Mouse (Mus musculus) left cerebral cortex, postnatal 36 days (tissue): ENCODE results near the gene Rabggta. TPM values are rescaled to one million over a fixed set of nuclear protein-coding genes. Genes with fewer than 3 reads are reported as not detected.
A peak's percentile ranks its signal among the peaks of the same experiment; 100 is the strongest.

Experiments used
- DNase-seq, 2 experiments: peaks; one replicate each; pipeline ENCODE4 v3.0.0; 2021 to 2022; ENCODE audit warnings: low spot score in 2 of 2, mixed read lengths in 1 of 2
- intact Hi-C: fragments of 180-260 bp; cut with DNase I; formaldehyde crosslinking; loops from one replicate; pipeline ENCODE4 v1.15.1; 2025
- total RNA-seq, 2 experiments: library from RNA; stranded (reverse); gene quantifications; 2 replicates each; pipeline ENCODE4 v1.2.3; 2021

Rabggta gene
- total RNA-seq, 2 experiments from 2014 or later = 50.6 to 50.9 TPM

DNA sequence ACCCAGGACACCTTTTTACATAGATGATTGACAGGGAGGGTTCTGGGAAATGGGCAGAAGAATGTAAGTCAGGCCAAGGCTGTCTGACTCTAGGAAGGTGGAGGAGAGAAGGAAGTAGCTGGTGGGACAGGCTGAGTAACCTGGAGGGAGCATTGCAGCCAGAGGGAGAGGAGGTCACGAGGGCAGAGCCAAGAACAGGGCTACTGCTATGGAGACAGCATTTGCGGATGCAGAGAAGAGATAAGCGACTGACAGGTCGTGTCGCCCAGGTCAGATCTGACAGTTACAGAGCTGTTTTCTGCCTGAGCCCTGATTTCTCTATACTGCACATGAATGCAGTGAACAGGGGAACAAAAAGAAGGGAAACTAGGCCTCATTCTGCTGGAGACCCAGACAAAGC, 14.7 kb downstream of the Rabggta start:
- intact Hi-C loops = no loop called here

DNA sequence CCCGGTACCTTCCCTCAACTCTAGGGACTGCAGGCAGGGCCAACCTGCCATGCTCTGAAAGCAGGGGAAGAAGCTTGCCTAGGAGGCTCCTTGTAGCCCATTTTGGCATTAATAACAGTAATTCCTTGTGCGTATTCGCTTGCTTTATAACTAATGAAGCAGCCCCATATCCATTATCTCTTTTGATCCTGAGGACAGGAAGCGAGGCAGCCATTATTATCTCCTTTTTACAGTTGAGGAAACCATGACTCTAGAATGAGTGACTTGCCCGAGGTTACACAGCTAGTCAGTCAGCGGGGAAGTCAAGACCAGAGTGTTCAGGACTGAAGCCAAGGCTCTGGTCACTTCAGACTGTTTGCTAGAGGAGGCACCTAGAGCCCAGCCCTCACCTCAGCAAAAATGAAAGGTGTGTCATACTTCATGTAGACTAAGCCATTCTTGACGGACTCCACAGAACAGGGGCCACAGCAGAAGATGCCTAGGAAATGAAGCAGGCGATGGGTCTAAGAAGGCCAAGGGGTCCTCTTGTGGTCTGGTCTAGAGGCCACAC, 15.9 kb downstream of the Rabggta start:
- no peak for DNase-seq

More for the DNA sequence above, 14.7 kb downstream of the Rabggta start:
- no peak for DNase-seq

GRCm38 (mm10) chr14:55702761-55703160, 19.3 kb downstream of the Rabggta start:
- no peak for DNase-seq
- intact Hi-C loops = no loop called here

More for the DNA sequence above, 15.9 kb downstream of the Rabggta start:
- intact Hi-C loops = no loop called here

- intact Hi-C loops = no loop called here
- no peak for DNase-seq
These were observed 20.9 kb downstream of the Rabggta start for GRCm38 (mm10) chr14:55701131-55701530.

DNA sequence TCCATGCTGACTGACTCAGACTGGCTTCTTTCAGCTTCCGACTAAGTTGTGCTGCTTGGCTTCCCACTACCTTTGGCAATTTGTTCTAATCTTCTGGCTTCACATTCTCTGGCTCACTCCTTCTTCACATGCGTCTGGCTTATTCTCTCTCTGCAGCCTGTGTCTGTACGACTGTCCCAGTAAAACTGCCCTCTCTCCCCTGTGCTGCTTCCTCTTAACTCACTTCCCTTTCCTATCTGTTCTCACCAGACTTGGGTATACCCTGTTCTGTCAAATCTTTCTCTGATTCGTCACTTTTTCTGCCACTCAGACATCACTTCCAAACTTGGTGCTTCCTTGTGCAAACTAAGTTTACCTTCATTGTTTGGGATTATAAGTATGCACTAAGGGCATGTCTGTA, 24.8 kb downstream of the Rabggta start:
- no peak for DNase-seq
- intact Hi-C loops = no loop called here

DNA sequence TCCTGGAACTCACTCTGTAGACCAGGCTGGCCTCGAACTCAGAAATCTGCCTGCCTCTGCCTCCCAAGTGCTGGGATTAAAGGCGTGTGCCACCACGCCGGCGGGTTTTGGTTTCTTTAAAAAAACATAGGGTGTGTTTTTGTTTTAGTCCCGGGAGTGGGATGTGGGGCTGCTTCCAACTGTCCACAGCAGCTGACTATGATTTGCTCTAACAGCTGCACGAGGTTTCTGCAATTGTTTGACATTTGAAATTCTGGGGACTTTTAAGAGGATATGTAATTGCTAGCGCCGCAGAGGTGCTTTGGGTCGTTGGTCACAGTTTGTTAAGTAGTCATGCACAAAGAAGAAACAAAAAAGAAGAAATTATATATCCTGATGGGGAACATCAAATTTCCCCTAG, 32.6 kb downstream of the Rabggta start:
- intact Hi-C loops = no loop called here
- DNase-seq = no peak

- no peak for DNase-seq
- intact Hi-C loops = loop anchor here (1.0 to 2.0 kb wide), 2 partner anchors 41 to 63 kb away; partner anchors contain the start of genes Dhrs1, Nop9 and Rabggta
These were observed 40.0 kb downstream of the Rabggta start for GRCm38 (mm10) chr14:55682118-55682493.

DNA sequence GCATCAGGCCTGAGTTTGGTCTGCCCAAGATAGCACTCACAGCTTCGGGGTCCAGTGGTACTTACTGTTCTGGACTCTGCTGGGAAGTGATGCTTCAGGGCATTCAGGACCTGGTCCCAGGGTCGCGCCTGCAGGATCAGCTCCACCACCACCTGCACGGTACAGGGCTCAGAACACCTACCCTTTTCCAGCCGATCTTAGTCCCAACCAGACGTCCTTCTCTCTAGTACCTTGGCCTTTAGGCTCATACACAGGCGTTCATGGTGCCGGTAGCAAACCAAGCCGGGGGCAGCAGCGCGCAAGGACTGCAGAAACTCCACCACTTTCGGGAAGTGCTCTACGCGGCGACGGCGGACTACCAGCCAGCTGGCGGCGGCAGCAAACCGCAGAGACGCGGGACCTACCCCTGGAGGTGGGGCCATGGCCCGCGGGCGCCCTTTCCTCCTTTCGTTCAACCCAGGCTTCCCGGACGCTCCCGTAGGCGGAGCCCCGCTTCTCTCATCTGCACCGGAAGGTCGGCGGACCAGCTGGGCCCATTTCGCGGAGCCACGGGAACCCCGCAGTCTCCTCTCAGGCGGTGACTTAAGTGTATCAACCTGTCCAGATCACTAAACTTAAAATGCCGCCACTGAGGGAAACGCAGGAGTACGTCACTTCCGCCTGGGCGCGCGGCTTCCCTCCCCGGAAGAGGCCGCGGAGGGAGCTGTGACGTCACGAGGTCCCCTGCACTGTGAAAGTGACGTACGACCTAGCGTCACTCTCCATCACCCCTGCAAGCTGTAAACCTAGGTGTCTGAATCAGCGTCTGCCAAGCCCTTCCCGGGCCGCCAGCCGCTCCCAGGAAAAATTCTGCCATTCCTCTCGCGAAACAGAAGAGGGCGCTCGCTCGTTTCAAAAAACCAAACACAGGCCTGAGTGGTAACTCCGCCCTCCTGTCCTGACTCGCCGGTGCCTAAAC, 40.6 kb downstream of the Rabggta start, which contains the start of gene Tinf2:
Tinf2 (minus strand) TSS at position 661 of the 958 bp plus-strand sequence.
- DNase-seq = peak; percentile 94 to 95
- intact Hi-C loops = loop anchor here (1.0 to 2.0 kb wide), 2 partner anchors 41 to 64 kb away; partner anchors contain the start of genes Dhrs1, Nop9 and Rabggta

DNA sequence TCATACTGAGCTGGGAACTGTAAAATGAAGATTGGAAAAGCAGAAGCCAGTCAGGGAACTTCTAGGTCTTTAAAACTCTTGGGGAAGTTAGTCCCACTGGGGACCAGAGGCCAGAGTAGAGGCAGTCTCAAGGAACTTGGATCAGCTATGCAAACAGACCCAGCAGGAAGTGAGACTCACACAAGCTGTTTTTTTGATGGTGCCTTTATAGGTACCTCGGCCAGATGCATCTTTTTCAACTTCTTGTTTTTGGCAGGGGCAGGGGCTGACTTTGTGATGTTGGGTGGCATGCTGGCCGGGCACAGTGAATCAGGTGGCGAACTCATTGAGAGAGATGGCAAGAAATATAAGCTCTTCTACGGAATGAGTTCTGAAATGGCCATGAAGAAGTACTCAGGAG, 44.4 kb downstream of the Rabggta start:
- DNase-seq = no peak
- intact Hi-C loops = no loop called here

GRCm38 (mm10) chr14:55672741-55673060, 49.4 kb downstream of the Rabggta start:
- intact Hi-C loops = no loop called here

DNA sequence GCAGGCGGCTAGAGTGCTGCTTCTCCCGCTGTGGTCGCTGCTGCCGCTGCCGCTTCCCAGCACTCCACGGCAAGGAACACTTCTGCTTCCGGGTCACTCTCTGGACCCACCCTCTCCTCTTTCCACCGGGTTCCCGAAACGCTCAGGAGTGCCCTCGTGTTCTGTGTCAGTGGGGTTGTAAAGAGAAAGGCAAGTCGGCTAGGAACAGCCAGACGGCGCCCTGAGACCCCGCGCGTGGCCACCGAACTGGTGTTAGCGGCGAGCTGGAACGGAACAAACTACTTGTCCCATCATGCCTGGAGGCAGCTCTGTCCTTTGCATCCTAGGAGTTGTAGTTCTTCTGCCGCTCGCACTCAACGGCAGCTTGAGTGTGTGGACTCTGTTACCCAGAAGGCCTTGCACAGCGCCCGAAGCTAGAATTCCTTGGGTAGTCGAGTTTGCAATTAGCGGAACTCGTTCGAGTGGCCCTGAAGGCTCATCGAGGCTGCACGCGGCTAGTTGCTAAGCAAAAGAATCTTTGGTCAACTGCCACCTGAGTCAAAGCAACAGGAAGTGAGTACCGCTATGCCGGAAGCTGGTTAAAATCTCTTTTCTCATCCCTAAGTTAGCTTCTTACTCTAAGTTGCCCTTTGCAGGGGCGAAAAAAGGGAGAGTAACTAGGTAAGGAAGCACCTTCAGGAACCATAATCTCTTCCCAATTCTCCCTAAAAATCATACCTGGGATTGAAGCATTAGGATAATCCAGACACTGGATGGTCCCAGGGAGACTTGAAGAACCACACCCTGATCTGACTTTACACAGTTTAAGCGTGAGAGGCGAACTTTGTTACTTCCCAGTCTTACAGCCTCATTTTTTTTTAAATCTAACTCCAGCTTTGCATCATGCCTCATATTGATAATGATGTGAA, 50.0 kb downstream of the Rabggta start, which contains the start of the genes Gmpr2 and Nedd8:
Gmpr2 (plus strand) TSS at position 109 of the 908 bp plus-strand sequence.
Nedd8 (minus strand) TSS at position 292 of the 908 bp plus-strand sequence.
- intact Hi-C loops = no loop called here
- peak; percentile 94 to 96 for DNase-seq

More at GRCm38 (mm10) chr14:55672741-55673060, 49.4 kb downstream of the Rabggta start:
- no peak for DNase-seq

DNA sequence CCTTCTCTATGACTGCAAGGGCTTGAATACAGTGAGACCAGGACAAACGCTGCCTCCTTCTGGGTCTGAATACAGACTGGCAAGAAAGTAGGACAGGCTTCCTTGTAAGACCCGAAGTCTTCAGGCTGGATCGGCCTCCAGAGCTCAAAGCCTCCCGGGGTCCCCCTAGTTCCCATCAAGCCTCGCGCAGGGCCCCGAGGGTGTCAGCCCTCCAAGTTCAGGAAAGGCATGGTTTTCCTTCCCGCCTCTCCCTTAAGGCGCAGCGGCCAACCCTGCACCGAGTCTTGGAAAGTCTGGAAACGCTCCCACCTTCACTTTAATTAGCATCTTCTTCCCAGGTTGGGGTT, 50.6 kb downstream of the Rabggta start:
- DNase-seq = no peak
- intact Hi-C loops = no loop called here

Other genes starting within 250 kb of the Rabggta start
- 10 to 100 TPM; 17.5 to 19.1 TPM for gene Dhrs4, start 243.5 kb downstream of the Rabggta start, total RNA-seq
- 10 to 100 TPM; 34.4 to 63.1 TPM for gene Carmil3, start 231.6 kb downstream of the Rabggta start, total RNA-seq
- 100 to 1,000 TPM; 163 to 211 TPM for gene Cpne6, start 211.8 kb downstream of the Rabggta start, total RNA-seq
- gene Nrl, start 197.3 kb downstream of the Rabggta start, total RNA-seq = under 1 TPM; 0.44 to 0.77 TPM
- gene Pck2, start 182.0 kb downstream of the Rabggta start, total RNA-seq = 10 to 100 TPM; 24.8 to 28.9 TPM
- gene Dcaf11, start 162.3 kb downstream of the Rabggta start, total RNA-seq = 10 to 100 TPM; 76.9 to 82.1 TPM
- gene A730061H03Rik, start 161.9 kb downstream of the Rabggta start, total RNA-seq = 1 to 10 TPM in 1 of 2 experiments, not detected in 1; 1.0 TPM
- not detected for gene Fitm1, start 146.6 kb downstream of the Rabggta start, total RNA-seq
- gene Psme1, start 144.1 kb downstream of the Rabggta start, total RNA-seq = 10 to 100 TPM; 41.9 to 50.1 TPM
- 10 to 100 TPM; 49.0 to 52.7 TPM for gene Emc9, start 137.0 kb downstream of the Rabggta start, total RNA-seq
- 10 to 100 TPM; 42.3 to 45.4 TPM for gene Psme2, start 131.2 kb downstream of the Rabggta start, total RNA-seq
- gene Rnf31, start 130.6 kb downstream of the Rabggta start, total RNA-seq = 10 to 100 TPM; 30.4 to 33.5 TPM
- 10 to 100 TPM in 1 of 2 experiments, 1 to 10 TPM in 1; 9.1 to 11.6 TPM for gene Irf9, start 118.7 kb downstream of the Rabggta start, total RNA-seq
- 1 to 10 TPM; 1.6 to 4.4 TPM for gene Rec8, start 104.2 kb downstream of the Rabggta start, total RNA-seq
- 100 to 1,000 TPM; 112 to 122 TPM for gene Ipo4, start 86.3 kb downstream of the Rabggta start, total RNA-seq
- gene Gm49378, start 84.4 kb downstream of the Rabggta start, total RNA-seq = 1 to 10 TPM in 1 of 2 experiments, under 1 TPM in 1; 0.84 to 4.9 TPM
- 10 to 100 TPM; 39.0 to 41.9 TPM for gene Tm9sf1, start 78.5 kb downstream of the Rabggta start, total RNA-seq
- 1 to 10 TPM in 1 of 2 experiments, under 1 TPM in 1; 0.49 to 1.6 TPM for gene Tssk4, start 72.1 kb downstream of the Rabggta start, total RNA-seq
- gene Mdp1, start 61.8 kb downstream of the Rabggta start, total RNA-seq = 10 to 100 TPM; 39.1 to 41.7 TPM
- gene Gmpr2, start 50.3 kb downstream of the Rabggta start, total RNA-seq = 10 to 100 TPM; 20.6 to 24.9 TPM
- gene Nedd8, start 50.1 kb downstream of the Rabggta start, total RNA-seq = 100 to 1,000 TPM; 310 to 333 TPM
- 10 to 100 TPM; 15.2 to 16.9 TPM for gene Tinf2, start 40.4 kb downstream of the Rabggta start, total RNA-seq
- not detected for gene Tgm1, start 8.3 kb downstream of the Rabggta start, total RNA-seq
- gene Dhrs1, start 23.4 kb upstream of the Rabggta start, total RNA-seq = 10 to 100 TPM; 78.5 to 83.9 TPM
- 10 to 100 TPM; 10.5 to 12.5 TPM for gene Nop9, start 23.4 kb upstream of the Rabggta start, total RNA-seq
- gene Cideb, start 36.2 kb upstream of the Rabggta start, total RNA-seq = 1 to 10 TPM; 2.5 to 3.0 TPM
- gene Ltb4r2, start 39.2 kb upstream of the Rabggta start, total RNA-seq = under 1 TPM; 0.20 to 0.67 TPM
- under 1 TPM; 0.29 to 0.59 TPM for gene Ltb4r1, start 43.7 kb upstream of the Rabggta start, total RNA-seq
- 1 to 10 TPM; 3.8 to 8.0 TPM for gene Adcy4, start 61.8 kb upstream of the Rabggta start, total RNA-seq
- under 1 TPM in 1 of 2 experiments, not detected in 1; 0.89 TPM for gene Ripk3, start 66.6 kb upstream of the Rabggta start, total RNA-seq
- 1 to 10 TPM; 1.8 TPM for gene Nfatc4, start 100.9 kb upstream of the Rabggta start, total RNA-seq
- 1 to 10 TPM; 7.9 to 9.5 TPM for gene Nynrin, start 131.7 kb upstream of the Rabggta start, total RNA-seq
- gene Cbln3, start 162.1 kb upstream of the Rabggta start, total RNA-seq = under 1 TPM; 0.29 to 0.49 TPM
- gene Khnyn, start 162.7 kb upstream of the Rabggta start, total RNA-seq = 10 to 100 TPM; 11.4 to 12.7 TPM
- gene Sdr39u1, start 178.0 kb upstream of the Rabggta start, total RNA-seq = 100 to 1,000 TPM in 1 of 2 experiments, 10 to 100 TPM in 1; 89.7 to 104 TPM
- gene Cma1, start 222.4 kb upstream of the Rabggta start, total RNA-seq = not detected
- gene Cma2, start 228.7 kb upstream of the Rabggta start, total RNA-seq = not detected